Mouse (Mus musculus): Measurements from ENCODE around the gene L3hypdh.

GRCm38 (mm10) chr12:72086166-72086825, 1.1 kb upstream of the L3hypdh start:
- TF ChIP-seq POLR2A (IDR thresholded peaks at IDR 0.05; ENCODE audit: low read depth, low read length): no peak
- TF ChIP-seq ZNF384 (IDR thresholded peaks at IDR 0.05; ENCODE audit: low read depth, low read length): no peak
- TF ChIP-seq GABPA (IDR thresholded peaks at IDR 0.05; ENCODE audit: insufficient replicate concordance, low read depth, low read length): no peak
- TF ChIP-seq CTCF (conservative IDR thresholded peaks at IDR 0.05 in 1 of 2, IDR thresholded peaks at IDR 0.05 in 1 of 2; ENCODE audit: low read depth in 2 of 2, low read length in 2 of 2): no peak
- 0 out of 2 replicates have a peak, but pooled peaks have one; percentile 43 for TF ChIP-seq TBP (conservative IDR thresholded peaks at IDR 0.05; ENCODE audit: low read depth, low read length)
- no peak for TF ChIP-seq MAZ (IDR thresholded peaks at IDR 0.05; ENCODE audit: low read depth, low read length)
- TF ChIP-seq BHLHE40 (IDR thresholded peaks at IDR 0.05; ENCODE audit: low read depth, low read length): no peak
- TF ChIP-seq ZMIZ1 (IDR thresholded peaks at IDR 0.05; ENCODE audit: low read depth, low read length): no peak
- no peak for TF ChIP-seq KAT2A (IDR thresholded peaks at IDR 0.05; ENCODE audit: insufficient replicate concordance, low read length)
- TF ChIP-seq IRF4 (IDR thresholded peaks at IDR 0.05; ENCODE audit: low read depth, low read length): no peak
- TF ChIP-seq JUND (conservative IDR thresholded peaks at IDR 0.05; ENCODE audit: low read depth, low read length): no peak
- no peak for TF ChIP-seq MYC (IDR thresholded peaks at IDR 0.05; ENCODE audit: low read depth, low read length)
- no peak for TF ChIP-seq SMC3 (IDR thresholded peaks at IDR 0.05; ENCODE audit: low read depth, low read length)
- 0 out of 2 replicates have a peak, but pooled peaks have one; percentile 10 for TF ChIP-seq TCF12 (IDR thresholded peaks at IDR 0.05; ENCODE audit: low read depth, low read length)
